In genomic region chr17:11901731-11902130, GRCm38 (mm10) we compare ENCODE assay signal across 28 mouse cellular contexts.
"Had no signal": no experiment of that assay in that cellular context is flagged by ENCODE, and none has a peak within 500 bp of the region (broad histone marks: within the 10 kb centered on the region; RNA-seq: fewer than 3 reads in every experiment).

No protein-coding gene starts in this region.

- H3K4me3 ChIP-seq: heart, embryonic 15.5 days; hindbrain, embryonic 10.5 days; hindbrain, embryonic 12.5 days; hindbrain, embryonic 13.5 days; hindbrain, embryonic 15.5 days; intestine, embryonic 15.5 days; kidney, embryonic 15.5 days; layer of hippocampus, adult 2 months; left cerebral cortex, adult 2 months had no signal

- H3K27ac ChIP-seq: heart, embryonic 15.5 days; hindbrain, embryonic 10.5 days; hindbrain, embryonic 12.5 days; hindbrain, embryonic 13.5 days; hindbrain, embryonic 14.5 days; hindbrain, embryonic 15.5 days; hindbrain, postnatal 0 days; intestine, embryonic 15.5 days; kidney, embryonic 15.5 days; kidney, postnatal 0 days; layer of hippocampus, adult 2 months; left cerebral cortex, adult 2 months had no signal

- H3K27me3 ChIP-seq: heart, embryonic 15.5 days; hindbrain, embryonic 12.5 days; hindbrain, embryonic 13.5 days; hindbrain, embryonic 15.5 days; intestine, embryonic 15.5 days; kidney, embryonic 15.5 days had no signal

- H3K9ac ChIP-seq: heart, embryonic 15.5 days; hindbrain, embryonic 12.5 days; hindbrain, embryonic 13.5 days; hindbrain, embryonic 14.5 days; hindbrain, embryonic 15.5 days; intestine, embryonic 15.5 days; kidney, embryonic 15.5 days had no signal

- DNase-seq: heart, postnatal 10 days; heart, postnatal 14 days; heart, postnatal 36 days; heart, postnatal 4 days; kidney, adult 11 months; kidney, adult 18-20 months; kidney, adult 2 months; kidney, adult 8-10 months; kidney, adult 9 months; kidney, postnatal 10 days; kidney, postnatal 14 days; kidney, postnatal 25 days; kidney, postnatal 36 days; kidney, postnatal 4 days; layer of hippocampus, adult 9-11 months; layer of hippocampus, postnatal 36 days had no signal

- H3K36me3 ChIP-seq: heart, embryonic 15.5 days; hindbrain, embryonic 10.5 days; hindbrain, embryonic 12.5 days; hindbrain, embryonic 13.5 days; hindbrain, embryonic 15.5 days; intestine, embryonic 15.5 days; kidney, embryonic 15.5 days had no signal

- H3K4me1 ChIP-seq: heart, embryonic 15.5 days; hindbrain, embryonic 10.5 days; hindbrain, embryonic 12.5 days; intestine, embryonic 15.5 days; kidney, embryonic 15.5 days had no signal
